Mouse (Mus musculus) brown adipose tissue, adult 24 weeks (tissue): ENCODE data around the gene Cypt3. TPM values are rescaled to one million over a fixed set of nuclear protein-coding genes. Genes with fewer than 3 reads are reported as not detected.

Source experiments
- H3K27ac ChIP-seq: fragments of 200-500 bp; replicated peaks from 2 replicates; pipeline ENCODE4 v1.5.1; 2012; ENCODE audit warnings: low read depth, mild to moderate bottlenecking, low read length
- H3K4me1 ChIP-seq: fragments of 200-500 bp; 2 replicates; pipeline ENCODE4 v1.6.1; 2012; ENCODE audit warnings: low read length, mixed read lengths; ENCODE audit not compliant: control insufficient read depth, insufficient read depth, insufficient read length
- H3K4me3 ChIP-seq: fragments of 200-500 bp; 2 replicates; pipeline ENCODE4 v1.5.1; 2012; ENCODE audit warnings: low read depth, mild to moderate bottlenecking, low read length, moderate library complexity; ENCODE audit not compliant: insufficient read depth
- polyA plus RNA-seq: library from polyadenylated mRNA; stranded (reverse); fragments of >200 nt; gene quantifications from 2 replicates; pipeline ENCODE4 v1.2.4, GENCODE M21; 2012; ENCODE audit not compliant: missing spikeins, insufficient read depth, insufficient read length

Gene Cypt3
- polyA plus RNA-seq = not detected in 2 replicates

DNA sequence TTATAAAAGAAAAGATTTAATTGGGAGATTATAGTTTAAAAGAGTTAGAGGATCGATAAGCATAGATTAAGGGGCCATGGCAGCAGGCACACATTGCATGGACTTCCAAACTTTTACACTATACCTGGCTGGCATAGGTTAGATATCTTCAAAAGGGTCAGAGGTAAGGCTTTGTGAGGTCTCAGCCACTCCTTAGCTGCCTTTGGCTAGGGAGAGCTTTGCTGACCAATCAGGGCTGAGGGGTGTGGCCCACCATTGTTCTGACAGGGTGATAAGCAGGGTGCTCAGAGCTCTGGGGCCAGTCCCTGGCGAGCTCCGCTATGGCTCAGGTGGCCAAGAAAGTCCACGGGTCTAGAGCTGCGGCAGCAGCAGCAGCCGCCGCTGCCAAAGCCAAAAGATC lies at the start of gene Cypt3:
Gene Cypt3, plus strand, starts transcription at position 301 of the 400 bp plus-strand sequence.
- Histone ChIP-seq H3K27ac (no peak within 1 kb of the TSS), H3K4me1 (no peaks in the 10 kb centered on the region), H3K4me3 (no peak within 1 kb of the TSS)

GRCm38 (mm10) chrX:153515491-153515890 lies 42.9 kb upstream of the Cypt3 start:
- no peaks in the 10 kb centered on the region for H3K4me1 ChIP-seq
- H3K4me3 ChIP-seq = no peak overlapping the region
- H3K27ac ChIP-seq = no peak overlapping the region

DNA sequence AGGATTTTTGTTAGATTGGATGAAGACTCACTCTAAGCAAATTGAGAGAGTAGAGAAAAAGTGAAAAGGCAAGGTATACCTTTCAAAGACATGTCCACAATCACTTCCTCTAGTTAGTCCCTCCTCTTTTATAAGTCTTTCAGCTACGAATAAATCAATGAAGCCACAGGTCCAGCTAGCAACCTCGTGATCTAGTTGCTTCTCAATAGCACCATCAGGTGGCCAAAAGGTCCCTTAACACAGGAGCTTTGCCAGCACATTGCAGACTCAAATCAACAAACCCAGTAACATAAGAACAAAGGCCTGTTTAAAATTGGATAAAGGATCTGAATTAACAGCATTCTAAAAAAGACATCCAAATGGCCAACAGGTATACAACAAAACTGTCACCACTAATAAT lies 30.0 kb upstream of the Cypt3 start:
- no peak overlapping the region for H3K27ac ChIP-seq
- no peaks in the 10 kb centered on the region for H3K4me1 ChIP-seq
- H3K4me3 ChIP-seq = no peak overlapping the region

- H3K27ac ChIP-seq = no peak overlapping the region
- no peak overlapping the region for H3K4me3 ChIP-seq
- H3K4me1 ChIP-seq = no peaks in the 10 kb centered on the region
These were observed 1.8 kb upstream of the Cypt3 start for GRCm38 (mm10) chrX:153556634-153557033.

GRCm38 (mm10) chrX:153564650-153565049 lies 6.3 kb downstream of the Cypt3 start:
- no peak overlapping the region for H3K27ac ChIP-seq
- no peak overlapping the region for H3K4me3 ChIP-seq
- H3K4me1 ChIP-seq = no peaks in the 10 kb centered on the region

GRCm38 (mm10) chrX:153599583-153599982 lies 41.2 kb downstream of the Cypt3 start:
- Histone ChIP-seq H3K27ac (no peak overlapping the region), H3K4me1 (no peaks in the 10 kb centered on the region), H3K4me3 (no peak overlapping the region)

Other genes with a start within 250 kb of the Cypt3 start
- 7.4 and 8.6 TPM in 2 replicates for gene Ubqln2, start 60.4 kb upstream of the Cypt3 start, polyA plus RNA-seq
- gene Kctd12b, start 137.8 kb downstream of the Cypt3 start, polyA plus RNA-seq = 8.6 and 9.1 TPM in 2 replicates
- 20.5 and 21.5 TPM in 2 replicates for gene Nbdy, start 165.0 kb downstream of the Cypt3 start, polyA plus RNA-seq